Mouse (Mus musculus) kidney, adult 10 weeks (tissue): ENCODE results near the gene Tmem238l. TPM values are rescaled to one million over a fixed set of nuclear protein-coding genes. Genes with fewer than 3 reads are reported as not detected.

Source experiments
- polyA plus RNA-seq: library from polyadenylated mRNA; stranded (reverse); fragments of 350-450 nt; fragmentation: Illumina TruSeq; extraction: RNeasy Lipid Tissue Mini Kit (QIAGEN cat#74804); gene quantifications from one replicate; pipeline ENCODE4 v1.2.3, GENCODE M21; 2014; ENCODE audit warnings: low read depth, low replicate concordance

Gene Tmem238l
- 3.3 TPM for polyA plus RNA-seq

GRCm38 (mm10) chr11:66956303-66956702, at the start of gene Tmem238l:
Tmem238l (plus strand) TSS chr11:66956638.

GRCm38 (mm10) chr11:66911811-66912210, 44.6 kb upstream of the Tmem238l start, which contains the start of gene Pirt:
Pirt (plus strand) TSS chr11:66911981.

Other genes with a start within 250 kb of the Tmem238l start
- not detected for gene Pirt, start 44.7 kb upstream of the Tmem238l start, polyA plus RNA-seq
- 22.7 TPM for gene Tmem220, start 68.5 kb downstream of the Tmem238l start, polyA plus RNA-seq
- gene Adprm, start 96.0 kb downstream of the Tmem238l start, polyA plus RNA-seq = 41.9 TPM
- gene Sco1, start 96.0 kb downstream of the Tmem238l start, polyA plus RNA-seq = 31.2 TPM
- not detected for gene Myh3, start 121.7 kb downstream of the Tmem238l start, polyA plus RNA-seq
- gene Myh2, start 214.4 kb downstream of the Tmem238l start, polyA plus RNA-seq = not detected
- gene Myh1, start 243.4 kb downstream of the Tmem238l start, polyA plus RNA-seq = 0.89 TPM